Mouse (Mus musculus) mouse trophoblast stem cell (cell line): ENCODE data around the gene N4bp3.
"Not testable (repeated sequence)": the region's sequence is repeated elsewhere in the genome, so short reads cannot be mapped to it uniquely, and the experiment has no call there.

Experiments
- in situ Hi-C, 2 experiments: fragments of 300-500 bp; cut with MseI, MboI; formaldehyde crosslinking; loops; 2 replicates in 1 of 2; 3 replicates in 1 of 2; pipeline ENCODE4 v1.15.1; 2025

The N4bp3 gene

DNA sequence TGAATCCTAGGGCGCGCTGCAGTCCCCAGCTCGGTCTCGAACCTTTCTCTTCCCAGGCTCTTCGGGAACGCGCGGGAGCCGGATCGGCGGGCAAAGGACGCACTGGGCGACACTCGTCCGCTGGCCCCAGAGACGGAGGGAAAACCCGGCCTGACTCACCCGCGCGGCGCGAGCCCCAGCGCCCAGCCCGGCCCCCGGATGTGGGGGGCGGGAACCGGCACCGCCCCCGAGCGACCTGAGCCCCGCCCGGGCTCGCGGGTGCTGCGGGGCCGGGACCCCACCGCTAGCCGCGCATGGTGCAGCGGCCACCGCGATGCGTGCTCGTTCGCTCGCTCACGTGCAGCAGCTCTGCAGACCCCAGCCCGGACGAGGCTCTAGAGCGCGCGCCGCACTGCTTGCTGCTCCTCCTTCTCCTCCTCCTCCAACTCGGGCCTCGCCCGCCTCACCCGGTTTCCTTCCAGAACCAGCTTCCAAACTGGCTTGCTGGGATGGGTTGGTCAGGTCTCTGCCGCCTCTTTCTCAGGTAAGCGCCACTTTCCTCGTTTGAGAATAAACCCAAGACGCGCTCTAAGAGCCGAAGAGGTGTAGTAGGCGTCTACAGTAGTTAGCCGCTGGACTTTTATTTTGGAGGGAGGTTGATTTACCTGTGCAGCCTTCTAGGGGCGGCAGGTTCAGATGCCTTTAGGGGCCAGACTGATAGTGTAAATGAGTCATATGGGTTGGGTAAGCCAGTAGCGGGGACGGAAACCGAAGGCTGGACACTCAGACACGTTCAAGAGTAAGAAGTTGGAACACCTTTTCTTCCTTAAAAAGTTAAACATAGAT lies at the start of gene N4bp3, which contains the start of gene D930048N14Rik:
Gene N4bp3, minus strand, starts transcription at position 152 of the 825 bp plus-strand sequence.
Gene D930048N14Rik, plus strand, starts transcription at position 264 of the 825 bp plus-strand sequence.
- in situ Hi-C loops, result no loop called here

- in situ Hi-C loops, result no loop called here
Measured at GRCm38 (mm10) chr11:51694984-51695383, 44.3 kb upstream of the N4bp3 start.

DNA sequence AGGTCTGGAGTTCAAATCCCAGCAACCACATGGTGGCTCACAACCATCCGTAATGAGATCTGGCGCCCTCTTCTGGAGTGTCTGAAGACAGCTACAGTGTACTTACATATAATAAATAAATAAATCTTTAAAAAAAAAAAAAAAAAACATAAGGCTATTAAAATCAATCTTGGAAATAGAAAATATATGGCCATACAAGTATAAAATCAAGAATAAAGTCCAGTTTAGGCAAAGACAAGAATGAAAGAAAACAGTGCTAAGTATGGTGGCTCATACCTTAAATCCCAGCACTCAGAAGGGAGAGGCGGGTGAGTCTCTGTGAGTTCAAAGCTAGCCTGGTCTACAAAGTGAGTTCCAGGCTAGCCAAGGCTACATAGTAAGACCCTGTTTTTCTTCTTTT lies 40.0 kb upstream of the N4bp3 start:
- in situ Hi-C loops, result not testable (repeated sequence)

GRCm38 (mm10) chr11:51689343-51689742 lies 38.7 kb upstream of the N4bp3 start:
- in situ Hi-C loops, result no loop called here

DNA sequence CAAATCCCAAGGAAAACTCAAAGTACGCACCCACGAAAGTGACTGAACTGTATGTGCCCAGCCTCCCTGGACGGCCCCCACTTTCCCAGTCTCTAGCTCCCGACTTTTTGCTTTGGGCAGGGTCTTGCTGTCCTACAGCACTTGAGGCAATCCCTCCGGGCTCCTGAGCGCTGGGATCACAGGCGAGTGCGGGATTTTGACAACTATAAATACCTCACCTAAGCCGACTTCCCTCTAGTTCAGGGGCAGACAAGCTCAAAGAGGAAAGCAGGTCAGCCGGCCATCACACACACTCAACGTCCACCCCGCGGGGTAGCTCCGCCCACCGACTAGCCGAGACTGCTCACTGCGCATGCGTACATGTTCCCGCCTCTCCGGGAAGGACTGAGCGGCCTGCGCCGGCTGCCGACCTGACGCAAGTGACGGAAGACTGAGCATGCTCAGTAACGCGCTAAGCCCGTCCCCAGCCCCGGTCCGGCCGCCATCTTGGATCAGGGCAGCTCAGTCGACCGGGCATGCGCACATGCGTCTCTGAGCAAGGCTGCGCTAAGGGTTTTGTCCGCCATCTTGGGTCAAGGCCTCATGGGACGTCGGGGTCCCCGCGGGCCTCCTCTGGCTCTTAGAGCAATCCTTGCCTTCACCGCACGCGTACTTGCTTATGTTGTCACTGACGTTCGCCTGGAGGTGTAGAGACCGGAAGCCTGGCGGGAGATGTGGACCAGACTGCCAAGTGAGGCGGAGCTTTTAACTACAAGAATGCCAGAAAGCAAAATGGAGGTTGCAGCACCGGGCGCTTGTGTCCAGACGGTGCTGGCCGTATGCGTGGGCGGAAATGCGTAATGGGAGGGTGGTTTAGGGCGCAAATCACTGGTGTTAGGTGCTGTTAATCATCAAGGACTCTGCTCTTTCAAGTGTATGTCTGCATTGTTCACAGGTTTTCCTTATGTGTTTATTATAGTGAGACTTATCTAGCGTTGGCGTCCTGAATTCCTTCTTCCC lies 38.0 kb upstream of the N4bp3 start, which contains the start of gene 0610009B22Rik:
Gene 0610009B22Rik, minus strand, starts transcription at position 545 of the 999 bp plus-strand sequence.
- in situ Hi-C loops, result no loop called here

GRCm38 (mm10) chr11:51681976-51682374 lies 31.3 kb upstream of the N4bp3 start:
- in situ Hi-C loops, result loop anchor here (5.0 kb wide), 1 partner anchor 65 kb away; the partner anchor contains the start of gene Nhp2 (in 2 of the 2)

DNA sequence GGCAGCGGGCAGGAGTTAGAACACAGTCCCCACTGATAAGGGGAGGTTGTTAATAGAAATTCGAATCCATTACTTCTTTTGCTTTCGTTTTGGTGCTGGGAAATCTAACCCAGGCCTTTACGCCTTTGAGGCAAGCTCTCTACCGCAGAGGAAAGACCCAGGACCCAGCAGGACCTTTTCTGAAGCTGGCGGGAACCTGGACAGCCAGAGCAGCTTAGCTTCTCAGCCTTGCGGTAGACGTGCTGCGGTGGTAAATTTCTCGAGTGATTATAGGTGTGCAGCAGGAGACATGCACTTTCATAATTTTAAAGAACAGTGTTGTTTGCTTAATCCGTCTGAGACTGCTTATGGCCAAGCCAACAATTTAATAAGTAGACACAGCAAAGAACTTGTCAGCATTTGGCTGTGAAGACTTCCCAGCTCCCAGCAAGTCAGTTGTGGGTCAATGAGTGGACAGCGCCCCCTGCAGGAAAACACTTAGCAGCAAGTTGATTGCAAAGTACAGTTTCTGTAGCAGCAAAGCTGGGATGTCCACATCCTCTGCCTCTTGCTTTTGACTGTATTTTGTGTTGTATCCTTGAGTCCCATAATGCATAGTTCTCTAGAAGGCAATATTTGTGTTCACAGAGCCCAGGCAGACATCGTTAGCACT lies 30.8 kb upstream of the N4bp3 start:
- in situ Hi-C loops, result loop anchor here (5.0 kb wide), 1 partner anchor 64 kb away; the partner anchor contains the start of gene Nhp2 (in 2 of the 2)

GRCm38 (mm10) chr11:51679466-51679865 lies 28.8 kb upstream of the N4bp3 start:
- in situ Hi-C loops, result no loop called here

DNA sequence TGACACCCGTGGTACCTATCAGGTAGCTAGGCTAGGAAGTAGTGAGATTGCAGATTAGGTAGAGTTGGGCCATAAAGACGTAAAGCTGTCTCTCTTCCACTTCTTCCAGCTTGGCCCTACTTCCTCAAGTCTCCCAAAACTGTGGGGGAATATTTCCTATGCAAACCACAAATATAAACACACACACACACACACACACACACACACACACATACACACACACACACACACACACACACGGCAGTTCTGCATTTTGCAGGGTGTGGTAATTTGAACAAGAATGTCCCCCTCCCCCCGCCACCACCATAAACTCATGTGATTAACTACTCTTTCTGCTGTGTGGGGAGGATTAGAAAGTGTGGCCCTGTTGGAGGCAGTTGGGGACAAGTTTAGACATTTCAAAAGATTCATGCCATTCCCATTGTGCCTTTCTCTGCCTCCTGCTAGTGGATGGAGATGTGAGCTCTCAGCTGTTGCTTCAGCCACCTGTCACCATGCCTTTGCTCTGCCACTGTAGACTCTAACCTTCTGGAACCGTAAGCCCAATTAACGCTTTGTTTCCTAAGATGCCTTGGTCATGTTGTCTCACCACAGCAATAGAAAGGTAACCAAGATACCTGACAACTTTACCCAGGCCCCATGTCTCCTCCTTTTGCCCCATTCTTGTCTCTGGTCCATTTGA lies 27.2 kb upstream of the N4bp3 start:
- in situ Hi-C loops, result no loop called here

- in situ Hi-C loops, result no loop called here
Measured at GRCm38 (mm10) chr11:51675386-51675785, 24.7 kb upstream of the N4bp3 start.

GRCm38 (mm10) chr11:51673291-51673690 lies 22.6 kb upstream of the N4bp3 start:
- in situ Hi-C loops, result no loop called here

DNA sequence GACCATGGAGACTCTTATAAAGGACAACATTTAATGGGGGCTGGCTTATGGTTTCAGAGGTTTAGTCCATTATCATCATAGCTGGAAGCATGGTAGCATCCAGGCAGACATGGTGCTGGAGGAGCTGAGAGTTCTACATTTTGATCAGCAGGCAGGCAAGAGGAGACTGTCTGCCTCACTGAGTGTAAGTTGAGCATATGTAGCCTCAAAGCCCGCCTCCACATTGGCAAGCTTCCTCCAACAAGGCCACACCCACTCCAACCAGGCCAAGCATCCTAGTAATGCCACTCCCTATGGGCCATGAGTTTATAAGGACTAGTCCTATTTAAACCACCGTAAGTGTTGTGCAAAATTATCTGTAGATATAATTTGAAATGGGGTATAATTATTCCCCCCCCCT lies 20.7 kb upstream of the N4bp3 start:
- in situ Hi-C loops, result no loop called here

- in situ Hi-C loops, result no loop called here
Measured at GRCm38 (mm10) chr11:51670846-51671245, 20.2 kb upstream of the N4bp3 start.

GRCm38 (mm10) chr11:51664747-51665146 lies 14.1 kb upstream of the N4bp3 start:
- in situ Hi-C loops, result not testable (repeated sequence)

- in situ Hi-C loops, result no loop called here
Measured at GRCm38 (mm10) chr11:51662632-51663031, 12.0 kb upstream of the N4bp3 start.

GRCm38 (mm10) chr11:51661867-51662365 lies 11.3 kb upstream of the N4bp3 start:
- in situ Hi-C loops, result no loop called here

DNA sequence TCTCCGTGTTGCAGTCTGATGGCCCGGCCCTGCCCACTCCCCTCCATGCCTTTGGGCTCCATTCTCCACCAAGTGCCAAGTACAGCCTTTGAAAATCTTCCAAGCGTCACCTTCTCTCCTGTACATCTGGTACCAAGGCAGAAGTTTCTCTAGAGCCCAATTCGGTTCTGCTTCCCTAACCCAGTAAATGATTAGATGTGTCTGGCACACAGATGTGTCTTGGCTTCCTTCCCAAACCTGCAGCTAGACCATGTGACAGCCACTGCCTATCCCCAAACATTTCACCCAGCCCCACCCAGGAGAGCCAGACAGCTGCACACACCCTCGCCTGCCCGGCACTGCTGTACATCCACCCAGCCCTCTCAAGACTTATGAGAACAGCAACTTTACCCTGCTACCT lies 8.1 kb upstream of the N4bp3 start:
- in situ Hi-C loops, result no loop called here

DNA sequence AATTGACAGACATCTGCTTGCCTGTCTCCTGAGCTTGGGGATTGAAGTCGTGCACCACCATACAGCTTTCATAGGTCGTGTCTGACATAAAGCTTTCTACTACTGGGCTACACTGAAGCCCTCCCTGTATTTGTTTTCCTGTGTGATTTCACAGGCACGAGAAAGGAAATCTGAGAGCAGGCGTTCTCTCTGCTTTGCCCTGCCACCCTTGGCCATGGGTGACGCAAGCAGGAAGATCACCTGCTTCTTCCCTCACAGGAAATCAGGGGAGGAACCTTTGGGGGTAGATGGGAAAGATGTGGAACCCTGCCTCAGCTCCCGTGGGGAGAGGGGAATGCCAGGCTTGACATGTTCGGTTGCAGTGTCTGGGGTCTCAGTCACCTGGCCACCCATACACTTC lies 7.6 kb upstream of the N4bp3 start:
- in situ Hi-C loops, result no loop called here

DNA sequence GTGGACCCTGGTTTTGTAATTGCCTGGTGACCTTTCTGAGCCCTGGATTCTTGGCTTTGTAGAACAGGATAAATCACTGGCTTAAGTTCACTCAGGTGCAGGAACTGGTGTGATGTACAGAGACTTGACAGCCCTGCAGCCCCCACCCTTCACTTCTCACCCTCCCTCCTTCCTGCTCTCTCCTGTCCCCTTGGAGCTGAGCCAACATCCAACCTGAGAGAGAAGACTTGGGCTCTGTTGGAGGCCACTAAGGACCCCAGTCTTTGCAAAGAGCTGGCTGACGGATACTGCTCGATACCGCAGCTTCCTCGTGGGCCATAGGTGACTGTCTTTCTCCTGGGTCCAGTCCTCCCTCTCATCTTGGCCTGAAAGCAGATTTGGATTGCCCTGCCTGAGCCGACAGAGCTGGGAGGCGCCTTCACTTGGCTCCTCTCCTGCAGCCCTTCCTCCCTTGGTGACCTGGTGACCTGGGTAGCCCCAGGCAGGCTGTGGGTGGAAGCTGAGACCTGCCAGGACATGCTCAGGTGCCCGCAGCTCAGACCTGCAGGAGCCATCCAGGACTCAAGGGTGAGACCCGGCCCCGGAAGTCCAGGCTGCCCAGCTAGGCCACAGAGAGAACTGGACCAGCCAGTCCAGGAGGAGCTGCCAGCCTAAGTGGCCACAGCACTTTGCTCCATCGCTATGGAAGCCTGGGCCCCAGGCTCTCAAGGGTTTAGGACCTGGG lies 6.3 kb upstream of the N4bp3 start:
- in situ Hi-C loops, result no loop called here

DNA sequence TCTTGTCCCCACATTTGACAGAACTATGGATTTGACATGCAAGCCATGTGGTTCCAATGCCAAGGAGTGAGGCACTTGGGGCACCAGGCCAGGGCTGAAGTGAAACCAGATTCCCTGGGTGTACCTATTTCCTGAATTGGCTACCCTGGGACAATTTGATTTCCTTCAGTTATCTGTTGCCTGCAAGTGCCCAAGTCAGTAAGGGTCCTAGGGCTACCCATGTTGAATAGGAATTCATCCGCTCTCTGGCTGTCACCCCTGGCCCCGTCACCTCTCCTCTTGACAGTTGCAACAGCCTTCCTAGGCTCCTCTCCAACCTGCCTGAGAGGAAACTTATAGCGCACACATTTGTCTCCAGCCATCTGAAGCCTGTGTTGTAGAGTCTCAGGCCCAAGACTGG lies 4.2 kb upstream of the N4bp3 start:
- in situ Hi-C loops, result no loop called here
